Mouse (Mus musculus): ENCODE data around the gene Cog1.

- TF ChIP-seq CTCF (IDR thresholded peaks at IDR 0.05; ENCODE audit: insufficient read depth, low read length) (no peak), POLR2A (IDR thresholded peaks at IDR 0.05; ENCODE audit: borderline replicate concordance, extremely low read depth, low read depth, low read length) (no peak)
Observed at GRCm38 (mm10) chr11:113676847-113677246, 27.9 kb downstream of the Cog1 start.
